Mouse (Mus musculus) spleen, adult 2 months (tissue): Measurements from ENCODE around the gene Stk11ip.

Experiments used
- CTCF ChIP-seq: fragments of 200-500 bp; IDR thresholded peaks from 2 replicates; pipeline ENCODE4 v1.5.1; 2011; ENCODE audit warnings: mild to moderate bottlenecking, inconsistent platforms; ENCODE audit not compliant: insufficient read depth, insufficient read length, insufficient replicate concordance; ENCODE audit errors: extremely low read depth
- POLR2A ChIP-seq: fragments of 200-500 bp; IDR thresholded peaks from 2 replicates; pipeline ENCODE4 v1.6.1; 2011; ENCODE audit warnings: low read depth, low read length, inconsistent platforms

- TF ChIP-seq CTCF (no peak), POLR2A (no peak)
Observed at GRCm38 (mm10) chr1:75570403-75570802, 49.1 kb downstream of the Stk11ip start.
